Mouse (Mus musculus): Measurements from ENCODE around the gene Dnajb8. TPM values are rescaled to one million over a fixed set of nuclear protein-coding genes. Genes with fewer than 3 reads are reported as not detected.

Dnajb8 gene
- total and polyA plus RNA-seq, 3 experiments, result not detected

DNA sequence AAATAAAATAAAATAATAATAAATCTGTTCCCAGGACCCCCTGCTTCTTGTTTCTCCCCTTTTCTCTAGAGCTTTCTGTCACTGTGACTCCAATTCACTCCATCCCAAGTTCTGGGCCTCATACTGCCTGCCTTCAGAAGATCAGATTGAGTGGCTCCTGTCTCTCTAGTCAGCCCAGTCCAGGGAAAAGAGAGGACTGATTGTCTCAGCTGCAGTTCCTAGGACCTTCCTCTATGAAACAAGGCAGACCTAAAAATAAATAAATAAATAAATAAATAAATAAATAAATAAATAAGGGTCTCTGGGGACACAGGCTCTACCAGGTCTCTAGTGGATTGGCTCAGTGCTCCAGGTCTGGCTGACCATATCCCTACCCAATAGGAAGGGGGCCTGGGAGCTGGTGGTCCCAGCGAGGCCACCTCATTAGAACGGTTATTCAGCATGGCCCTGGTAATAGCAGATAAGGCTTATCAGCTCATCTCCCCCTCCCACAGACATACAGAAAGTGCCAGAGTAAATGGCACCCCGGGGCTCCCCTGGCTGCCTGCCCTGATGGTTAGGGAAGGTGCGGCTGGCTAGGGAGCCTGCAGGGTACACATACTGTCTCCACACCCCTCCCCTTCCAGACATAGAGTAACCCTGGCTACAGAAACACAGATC, 30.5 kb upstream of the Dnajb8 start:
- TF ChIP-seq GABPA (IDR thresholded peaks at IDR 0.05; ENCODE audit: insufficient replicate concordance, low read depth, low read length), result no peak
- no peak for TF ChIP-seq JUN (IDR thresholded peaks at IDR 0.05; ENCODE audit: insufficient read depth, low read depth, low read length)
- no peak for TF ChIP-seq NELFE (IDR thresholded peaks at IDR 0.05; ENCODE audit: low read depth, low read length)
- TF ChIP-seq IRF4 (IDR thresholded peaks at IDR 0.05; ENCODE audit: low read depth, low read length), result no peak
- no peak for TF ChIP-seq RAD21 (IDR thresholded peaks at IDR 0.05; ENCODE audit: low read depth, low read length)
- TF ChIP-seq HCFC1 (IDR thresholded peaks at IDR 0.05; ENCODE audit: low read depth, low read length), result no peak
- TF ChIP-seq BHLHE40 (IDR thresholded peaks at IDR 0.05; ENCODE audit: low read depth, low read length), result no peak
- no peak for TF ChIP-seq ZC3H11A (IDR thresholded peaks at IDR 0.05; ENCODE audit: low read depth, low read length)
- TF ChIP-seq MAZ (IDR thresholded peaks at IDR 0.05; ENCODE audit: low read depth, low read length), result no peak
- TF ChIP-seq ZKSCAN1 (IDR thresholded peaks at IDR 0.05; ENCODE audit: borderline replicate concordance, low read depth, low read length), result no peak
- no peak for TF ChIP-seq CTCF (conservative IDR thresholded peaks at IDR 0.05 in 1 of 2, IDR thresholded peaks at IDR 0.05 in 1 of 2; ENCODE audit: low read depth in 2 of 2, low read length in 2 of 2)
- TF ChIP-seq TBP (conservative IDR thresholded peaks at IDR 0.05; ENCODE audit: low read depth, low read length), result no peak
- Histone ChIP-seq H3K9me3 (replicated peaks; ENCODE audit: low read length) (peaks cover 3% of the 10 kb centered on the region), H3K4me1 (ENCODE audit: control insufficient read depth in 1 of 2, insufficient read depth in 2 of 2) (peaks cover 0 to 3% of the 10 kb centered on the region in 2 experiments; a peak in 3 of 4 replicates), H3K4me3 (replicated peaks in 1 of 3; ENCODE audit: low read depth in 2 of 3, low read length in 2 of 3, poor library complexity in 1 of 3) (no peak overlapping the region), H3K79me2 (replicated peaks; ENCODE audit: control insufficient read depth, extremely low read depth, insufficient read depth, poor library complexity, severe bottlenecking) (no peaks in the 10 kb centered on the region), H3K36me3 (replicated peaks in 1 of 2; ENCODE audit: control insufficient read depth in 1 of 2, insufficient read depth in 1 of 2, low read length in 1 of 2) (no peaks in the 10 kb centered on the region), H3K4me2 (ENCODE audit: insufficient read depth, low read depth, poor library complexity, severe bottlenecking) (no peak overlapping the region), H3K9ac (ENCODE audit: insufficient read depth, low read depth) (no peak overlapping the region), H3K27ac (ENCODE audit: insufficient read depth, low read depth) (no peak overlapping the region), H3K27me3 (replicated peaks) (peaks cover 41% of the 10 kb centered on the region)
- in situ Hi-C loops (cut with MboI; ENCODE audit: low pct_ligation_motif_present, low pct_unique_long_range_greater_than_20kb, low sequenced_read_pairs) (no loop called here), dilution Hi-C loops (cut with MboI; ENCODE audit: extremely low pct_ligation_motif_present, extremely low pct_unique_long_range_greater_than_20kb, low sequenced_read_pairs) (no loop called here)
- no peak for DNase-seq (ENCODE audit: extremely low read depth)

DNA sequence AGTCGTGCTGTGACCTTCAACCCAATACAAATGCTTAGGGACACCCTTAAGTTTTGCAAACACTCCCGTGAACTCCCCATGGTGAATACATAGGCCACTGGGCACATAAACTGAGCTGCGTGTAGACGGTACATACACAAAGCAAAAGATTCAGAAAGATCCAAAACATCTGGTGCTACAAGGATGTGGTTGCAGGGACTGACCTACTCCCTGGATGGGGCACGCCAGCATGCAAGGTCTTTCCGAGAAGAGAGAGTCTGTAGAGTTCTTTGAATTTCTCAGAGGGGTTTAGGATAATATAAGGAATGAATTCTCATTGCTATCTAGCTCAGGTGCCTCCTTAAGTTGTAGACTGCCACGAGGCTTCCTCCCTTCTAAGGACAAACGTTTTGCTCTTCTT, 29.3 kb upstream of the Dnajb8 start:
- Histone ChIP-seq H3K4me1 (ENCODE audit: control insufficient read depth in 1 of 2, insufficient read depth in 2 of 2) (peaks cover 0 to 3% of the 10 kb centered on the region in 2 experiments; a peak in 3 of 4 replicates), H3K79me2 (replicated peaks; ENCODE audit: control insufficient read depth, extremely low read depth, insufficient read depth, poor library complexity, severe bottlenecking) (no peaks in the 10 kb centered on the region), H3K27me3 (replicated peaks) (peaks cover 32% of the 10 kb centered on the region), H3K9me3 (replicated peaks; ENCODE audit: low read length) (peaks cover 5% of the 10 kb centered on the region), H3K4me3 (replicated peaks in 1 of 3; ENCODE audit: low read depth in 2 of 3, low read length in 2 of 3, poor library complexity in 1 of 3) (no peak overlapping the region), H3K4me2 (ENCODE audit: insufficient read depth, low read depth, poor library complexity, severe bottlenecking) (no peak overlapping the region), H3K36me3 (replicated peaks in 1 of 2; ENCODE audit: control insufficient read depth in 1 of 2, insufficient read depth in 1 of 2, low read length in 1 of 2) (no peaks in the 10 kb centered on the region), H3K27ac (ENCODE audit: insufficient read depth, low read depth) (no peak overlapping the region), H3K9ac (ENCODE audit: insufficient read depth, low read depth) (no peak overlapping the region)
- DNase-seq (ENCODE audit: extremely low read depth), result no peak
- dilution Hi-C loops (cut with MboI; ENCODE audit: extremely low pct_ligation_motif_present, extremely low pct_unique_long_range_greater_than_20kb, low sequenced_read_pairs), result no loop called here
- TF ChIP-seq MEF2A (IDR thresholded peaks at IDR 0.05; ENCODE audit: borderline replicate concordance, low read depth, low read length) (no peak), JUN (IDR thresholded peaks at IDR 0.05; ENCODE audit: insufficient read depth, low read depth, low read length) (no peak), RCOR1 (conservative IDR thresholded peaks at IDR 0.05; ENCODE audit: low read depth, low read length) (no peak), HCFC1 (IDR thresholded peaks at IDR 0.05; ENCODE audit: low read depth, low read length) (no peak), TBP (conservative IDR thresholded peaks at IDR 0.05; ENCODE audit: low read depth, low read length) (no peak), ETS1 (conservative IDR thresholded peaks at IDR 0.05; ENCODE audit: low read depth, low read length) (no peak), USF1 (IDR thresholded peaks at IDR 0.05; ENCODE audit: low read depth, low read length) (no peak)
- in situ Hi-C loops (cut with MboI; ENCODE audit: low pct_ligation_motif_present, low pct_unique_long_range_greater_than_20kb, low sequenced_read_pairs), result no loop called here

Data from CH12.LX (cell line).